Mouse (Mus musculus) embryonic facial prominence, embryonic 10.5 days (tissue): Measurements from ENCODE around the gene Rhbdf2. TPM values are rescaled to one million over a fixed set of nuclear protein-coding genes. Genes with fewer than 3 reads are reported as not detected.
"Not testable (repeated sequence)": the region's sequence is repeated elsewhere in the genome, so short reads cannot be mapped to it uniquely, and the experiment has no call there.

Experiments used
- DNase-seq: peaks from one replicate; pipeline ENCODE4 v3.0.0-alpha.2; 2017; ENCODE audit warnings: low spot score
- H3K27ac ChIP-seq: fragments of 300-500 bp; sonication (generic); replicated peaks from 2 replicates; pipeline ENCODE4 v1.5.1; 2016; ENCODE audit warnings: mild to moderate bottlenecking
- H3K27me3 ChIP-seq: fragments of 300-500 bp; sonication (generic); replicated peaks from 2 replicates; pipeline ENCODE4 v1.6.1; 2016; ENCODE audit warnings: low read depth, mild to moderate bottlenecking; ENCODE audit not compliant: poor library complexity, severe bottlenecking
- H3K36me3 ChIP-seq: fragments of 300-500 bp; sonication (generic); replicated peaks from 2 replicates; pipeline ENCODE4 v1.6.1; 2016; ENCODE audit warnings: mild to moderate bottlenecking, moderate library complexity
- H3K4me1 ChIP-seq: fragments of 300-500 bp; sonication (generic); 2 replicates; pipeline ENCODE4 v1.6.1; 2016
- H3K4me3 ChIP-seq: fragments of 300-500 bp; sonication (generic); 2 replicates; pipeline ENCODE4 v1.5.1; 2016; ENCODE audit warnings: mild to moderate bottlenecking, moderate library complexity
- H3K9me3 ChIP-seq: fragments of 300-500 bp; sonication (generic); 2 replicates; pipeline ENCODE4 v1.6.1; 2016; ENCODE audit warnings: mild to moderate bottlenecking
- WGBS: fragments of 180-500 bp; shearing (Covaris S2); methylation state at CpG from one replicate; pipeline ENCODE4 v1.1.7; 2016; 5-methylcytosine and 5-hydroxymethylcytosine counted together
- polyA plus RNA-seq: library from polyadenylated mRNA; unstranded; fragments of >200 nt; fragmentation: Nextera tagmentation; extraction: Ambion mirVana; gene quantifications from 2 replicates; pipeline ENCODE4 v1.2.1, GENCODE M21; 2016

Rhbdf2 gene
- polyA plus RNA-seq, 1 experiment from 2014 or later, result 5.5 TPM

GRCm38 (mm10) chr11:116618666-116619065 lies 8.2 kb downstream of the Rhbdf2 start:
- DNase-seq, result no peak
- Histone ChIP-seq H3K9me3 (no peaks in the 10 kb centered on the region), H3K27ac (no peak overlapping the region), H3K36me3 (no peaks in the 10 kb centered on the region), H3K4me1 (peaks cover 76% of the 10 kb centered on the region), H3K4me3 (no peak overlapping the region), H3K27me3 (peaks cover 34% of the 10 kb centered on the region)
- WGBS, result 89% methylated on average over 7 of the region's 7 CpGs

- Histone ChIP-seq H3K4me3 (no peak overlapping the region), H3K4me1 (peaks cover 66% of the 10 kb centered on the region), H3K36me3 (no peaks in the 10 kb centered on the region), H3K9me3 (no peaks in the 10 kb centered on the region), H3K27ac (no peak overlapping the region), H3K27me3 (peaks cover 24% of the 10 kb centered on the region)
- 89% methylated on average over 7 of the region's 7 CpGs for WGBS
- no peak for DNase-seq
Measured at GRCm38 (mm10) chr11:116617641-116618040, 9.2 kb downstream of the Rhbdf2 start.

- no peaks in the 10 kb centered on the region for H3K9me3 ChIP-seq
- DNase-seq, result no peak
- 76% methylated on average over 10 of the region's 10 CpGs for WGBS
Measured at GRCm38 (mm10) chr11:116616438-116617118, 10.2 kb downstream of the Rhbdf2 start.

GRCm38 (mm10) chr11:116615735-116616437 lies 10.9 kb downstream of the Rhbdf2 start:
- Histone ChIP-seq H3K27me3 (peaks cover 10% of the 10 kb centered on the region), H3K36me3 (no peaks in the 10 kb centered on the region), H3K4me3 (no peak overlapping the region), H3K4me1 (peaks cover 48% of the 10 kb centered on the region), H3K27ac (peak overlapping the region; percentile 48; the same call in 1 of the 2 replicates), H3K9me3 (no peaks in the 10 kb centered on the region)
- peak; percentile 34 for DNase-seq
- WGBS, result 54% methylated on average over 15 of the region's 15 CpGs

More at GRCm38 (mm10) chr11:116616438-116617118, 10.2 kb downstream of the Rhbdf2 start:
- H3K27ac ChIP-seq, result peak overlapping the region; percentile 48
- no peaks in the 10 kb centered on the region for H3K36me3 ChIP-seq
- H3K4me3 ChIP-seq, result no peak overlapping the region
- peaks cover 13% of the 10 kb centered on the region for H3K27me3 ChIP-seq
- peaks cover 55% of the 10 kb centered on the region for H3K4me1 ChIP-seq

- Histone ChIP-seq H3K27ac (no peak overlapping the region), H3K9me3 (no peaks in the 10 kb centered on the region), H3K4me3 (no peak overlapping the region), H3K36me3 (no peaks in the 10 kb centered on the region; the same call in 1 of the 2 replicates), H3K4me1 (peaks cover 50% of the 10 kb centered on the region), H3K27me3 (no peaks in the 10 kb centered on the region; the same call in 1 of the 2 replicates)
- no peak for DNase-seq
- 93% methylated on average over 6 of the region's 6 CpGs for WGBS
Measured at GRCm38 (mm10) chr11:116613234-116613633, 13.6 kb downstream of the Rhbdf2 start.

GRCm38 (mm10) chr11:116612554-116612953 lies 14.3 kb downstream of the Rhbdf2 start:
- Histone ChIP-seq H3K4me1 (peaks cover 44% of the 10 kb centered on the region), H3K36me3 (no peaks in the 10 kb centered on the region; the same call in 1 of the 2 replicates), H3K27ac (no peak overlapping the region; the same call in 1 of the 2 replicates), H3K9me3 (no peaks in the 10 kb centered on the region), H3K4me3 (no peak overlapping the region), H3K27me3 (no peaks in the 10 kb centered on the region)
- DNase-seq, result no peak
- WGBS, result 84% methylated on average over 1 of the region's 1 CpGs

- no peaks in the 10 kb centered on the region for H3K9me3 ChIP-seq
- no peak overlapping the region for H3K4me3 ChIP-seq
- DNase-seq, result no peak
- H3K27ac ChIP-seq, result no peak overlapping the region
- H3K36me3 ChIP-seq, result no peaks in the 10 kb centered on the region; the same call in 1 of the 2 replicates
- peaks cover 42% of the 10 kb centered on the region for H3K4me1 ChIP-seq
- WGBS, result 91% methylated on average over 9 of the region's 9 CpGs
- no peaks in the 10 kb centered on the region for H3K27me3 ChIP-seq
Measured at GRCm38 (mm10) chr11:116611883-116612282, 14.9 kb downstream of the Rhbdf2 start.

- not testable (repeated sequence) for DNase-seq, H3K9me3 ChIP-seq, H3K4me3 ChIP-seq, H3K27ac ChIP-seq, H3K36me3 ChIP-seq, H3K27me3 ChIP-seq
- 90% methylated on average over 9 of the region's 9 CpGs for WGBS
- H3K4me1 ChIP-seq, result peaks cover 35% of the 10 kb centered on the region
Measured at GRCm38 (mm10) chr11:116611168-116611567, 15.7 kb downstream of the Rhbdf2 start.

- H3K27ac ChIP-seq, result no peak overlapping the region
- peaks cover 2% of the 10 kb centered on the region for H3K36me3 ChIP-seq
- 82% methylated on average over 15 of the region's 15 CpGs for WGBS
- H3K4me1 ChIP-seq, result peaks cover 25% of the 10 kb centered on the region
- no peak overlapping the region for H3K4me3 ChIP-seq
- H3K27me3 ChIP-seq, result no peaks in the 10 kb centered on the region
- no peaks in the 10 kb centered on the region for H3K9me3 ChIP-seq
- no peak for DNase-seq
Measured at GRCm38 (mm10) chr11:116609965-116610630, 16.7 kb downstream of the Rhbdf2 start.

GRCm38 (mm10) chr11:116607717-116608116 lies 19.1 kb downstream of the Rhbdf2 start:
- WGBS, result 89% methylated on average over 3 of the region's 3 CpGs
- Histone ChIP-seq H3K36me3 (peaks cover 17% of the 10 kb centered on the region), H3K4me1 (peaks cover 21% of the 10 kb centered on the region)

GRCm38 (mm10) chr11:116604097-116604496 lies 22.7 kb downstream of the Rhbdf2 start:
- 88% methylated on average over 12 of the region's 12 CpGs for WGBS
- peaks cover 27% of the 10 kb centered on the region for H3K36me3 ChIP-seq
- peaks cover 11% of the 10 kb centered on the region for H3K4me1 ChIP-seq
- H3K27me3 ChIP-seq, result no peaks in the 10 kb centered on the region
- no peaks in the 10 kb centered on the region for H3K9me3 ChIP-seq
- no peak overlapping the region for H3K27ac ChIP-seq
- H3K4me3 ChIP-seq, result no peak overlapping the region
- DNase-seq, result no peak

More at GRCm38 (mm10) chr11:116607717-116608116, 19.1 kb downstream of the Rhbdf2 start:
- Histone ChIP-seq H3K27ac (no peak overlapping the region; the same call in 1 of the 2 replicates), H3K27me3 (no peaks in the 10 kb centered on the region), H3K9me3 (no peaks in the 10 kb centered on the region), H3K4me3 (no peak overlapping the region)
- DNase-seq, result no peak

- Histone ChIP-seq H3K27ac (no peak overlapping the region), H3K27me3 (no peaks in the 10 kb centered on the region), H3K4me1 (peaks cover 4% of the 10 kb centered on the region; the same call in 1 of the 2 replicates), H3K4me3 (no peak overlapping the region), H3K9me3 (no peaks in the 10 kb centered on the region), H3K36me3 (peaks cover 35% of the 10 kb centered on the region)
- no peak for DNase-seq
- 88% methylated on average over 10 of the region's 10 CpGs for WGBS
Measured at GRCm38 (mm10) chr11:116603339-116603738, 23.5 kb downstream of the Rhbdf2 start.
